Mouse (Mus musculus) E14TG2a.4 (cell line): ENCODE measurements at regions not wholly inside any gene's neighbourhood (a gene's known extent, or its start where the extent isn't known, plus 50 kb on each side); places are given as distances from the start of the nearest gene placed in this dataset.

Experiments used
- CTCF ChIP-seq: conservative IDR thresholded peaks from 2 replicates; pipeline ENCODE4 v1.5.1; 2014; ENCODE audit warnings: low read length
- NANOG ChIP-seq: IDR thresholded peaks from 2 replicates; pipeline ENCODE4 v1.6.1; 2014; ENCODE audit warnings: borderline replicate concordance, low read length, mixed read lengths
- POU5F1 ChIP-seq: IDR thresholded peaks from 2 replicates; pipeline ENCODE4 v1.6.1; 2014; ENCODE audit warnings: low read length, borderline replicate concordance

- no peak for TF ChIP-seq CTCF
- TF ChIP-seq NANOG: no peak
- TF ChIP-seq POU5F1: no peak
Measured at GRCm38 (mm10) chr2:178546353-178546720, 116.0 kb downstream of the Cdh26 start.
